Mouse (Mus musculus) hindbrain, embryonic 16.5 days (tissue): ENCODE results near the gene Atrnl1. TPM values are rescaled to one million over a fixed set of nuclear protein-coding genes. Genes with fewer than 3 reads are reported as not detected.

Source experiments
- ATAC-seq: fragments of 200-750 bp; cut with Nextera tagmentation; 2 replicates; pipeline ENCODE4 v1.8.0; 2017; ENCODE audit warnings: moderate TSS enrichment, moderate library complexity
- H3K27ac ChIP-seq: fragments of 300-500 bp; sonication (generic); 2 replicates; pipeline ENCODE4 v1.5.1; 2014; ENCODE audit warnings: low read depth, mild to moderate bottlenecking, control low read depth, low read length, moderate library complexity
- H3K27me3 ChIP-seq: fragments of 300-500 bp; sonication (generic); replicated peaks from 2 replicates; pipeline ENCODE4 v1.6.1; 2014; ENCODE audit warnings: low read length; ENCODE audit not compliant: control insufficient read depth, insufficient read depth
- H3K36me3 ChIP-seq: fragments of 300-500 bp; sonication (generic); 2 replicates; pipeline ENCODE4 v1.6.1; 2014; ENCODE audit warnings: mild to moderate bottlenecking, low read length, moderate library complexity, mixed read lengths; ENCODE audit not compliant: control insufficient read depth, insufficient read depth
- H3K4me1 ChIP-seq: fragments of 300-500 bp; sonication (generic); 2 replicates; pipeline ENCODE4 v1.6.1; 2014; ENCODE audit warnings: low read depth, low read length; ENCODE audit not compliant: control insufficient read depth, insufficient read depth
- H3K4me2 ChIP-seq: fragments of 300-500 bp; sonication (generic); 2 replicates; pipeline ENCODE4 v1.6.1; 2014; ENCODE audit warnings: mild to moderate bottlenecking, low read length, control low read depth, moderate library complexity
- H3K4me3 ChIP-seq: fragments of 300-500 bp; sonication (generic); 2 replicates; pipeline ENCODE4 v1.5.1; 2014; ENCODE audit warnings: mild to moderate bottlenecking, low read length, control low read depth, moderate library complexity
- H3K9ac ChIP-seq: fragments of 300-500 bp; sonication (generic); 2 replicates; pipeline ENCODE4 v1.6.1; 2014; ENCODE audit warnings: low read depth, mild to moderate bottlenecking, control low read depth, low read length, moderate library complexity
- H3K9me3 ChIP-seq: fragments of 300-500 bp; sonication (generic); 2 replicates; pipeline ENCODE4 v1.6.1; 2014; ENCODE audit warnings: mild to moderate bottlenecking, low read length, moderate library complexity; ENCODE audit not compliant: control insufficient read depth
- WGBS: fragments of 180-500 bp; shearing (Covaris S2); extraction: QIAGEN DNeasy Blood & Tissue Kit; methylation state at CpG from one replicate; pipeline ENCODE4 v1.1.7; 2014; 5-methylcytosine and 5-hydroxymethylcytosine counted together
- polyA plus RNA-seq: library from polyadenylated mRNA; unstranded; fragments of >200 nt; fragmentation: Nextera tagmentation; extraction: Ambion mirVana; gene quantifications from 2 replicates; pipeline ENCODE4 v1.2.1, GENCODE M21; 2015

Atrnl1 gene
- polyA plus RNA-seq, 1 experiment from 2014 or later, result 5.3 TPM

DNA sequence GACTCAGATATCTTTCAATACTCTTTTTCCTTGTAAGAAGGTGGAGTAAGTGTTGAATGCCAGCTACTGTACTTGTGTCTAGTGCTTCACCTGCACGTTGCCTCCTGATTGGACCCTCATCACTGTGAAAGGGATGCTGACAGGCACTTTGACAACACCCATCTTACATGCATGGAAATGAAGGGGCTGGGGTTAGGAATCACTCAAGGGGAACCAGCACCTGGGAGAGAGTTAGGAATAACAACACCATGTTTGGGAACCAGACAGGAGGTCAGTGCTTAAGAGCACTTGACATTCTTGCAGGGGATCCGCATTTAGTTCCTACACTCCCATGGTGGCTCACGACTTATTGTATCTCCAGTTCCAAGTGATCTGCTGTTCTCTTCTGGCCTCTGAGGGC, 7.2 kb upstream of the Atrnl1 start:
- H3K9ac ChIP-seq, result no peak overlapping the region
- 96% methylated on average over 3 of the region's 3 CpGs for WGBS
- no peaks in the 10 kb centered on the region for H3K27me3 ChIP-seq
- no peaks in the 10 kb centered on the region for H3K36me3 ChIP-seq
- no peak overlapping the region for H3K27ac ChIP-seq
- peaks cover 3% of the 10 kb centered on the region; the same call in 1 of the 2 replicates for H3K9me3 ChIP-seq
- H3K4me2 ChIP-seq, result no peak overlapping the region
- no peak overlapping the region for H3K4me3 ChIP-seq
- H3K4me1 ChIP-seq, result no peaks in the 10 kb centered on the region
- no peak for ATAC-seq

DNA sequence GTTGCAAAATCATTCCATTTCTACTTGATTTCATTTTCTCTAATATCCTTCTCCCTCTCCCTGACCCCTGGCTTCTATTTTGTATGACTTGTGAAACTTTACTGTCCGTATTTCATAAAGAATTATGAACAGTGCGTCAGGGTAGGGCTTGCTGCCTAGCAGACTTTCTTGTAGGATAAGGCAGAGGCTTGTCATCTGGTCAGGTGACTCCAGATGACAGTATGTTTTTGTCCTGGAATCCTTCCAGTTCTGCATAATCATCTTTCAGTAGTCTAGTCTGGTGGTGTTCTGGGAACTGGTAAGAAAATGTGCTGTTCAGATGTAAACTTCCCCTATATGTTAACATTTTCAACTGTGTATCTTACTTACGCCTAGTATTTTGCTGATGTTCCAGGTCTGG, 4.9 kb upstream of the Atrnl1 start:
- Histone ChIP-seq H3K9ac (no peak overlapping the region), H3K27me3 (no peaks in the 10 kb centered on the region), H3K36me3 (no peaks in the 10 kb centered on the region), H3K4me1 (peaks cover 4% of the 10 kb centered on the region), H3K4me2 (no peak overlapping the region), H3K27ac (no peak overlapping the region), H3K4me3 (no peak overlapping the region), H3K9me3 (peaks cover 3% of the 10 kb centered on the region; the same call in 1 of the 2 replicates)
- WGBS, result 94% methylated on average over 3 of the region's 3 CpGs
- ATAC-seq, result no peak

DNA sequence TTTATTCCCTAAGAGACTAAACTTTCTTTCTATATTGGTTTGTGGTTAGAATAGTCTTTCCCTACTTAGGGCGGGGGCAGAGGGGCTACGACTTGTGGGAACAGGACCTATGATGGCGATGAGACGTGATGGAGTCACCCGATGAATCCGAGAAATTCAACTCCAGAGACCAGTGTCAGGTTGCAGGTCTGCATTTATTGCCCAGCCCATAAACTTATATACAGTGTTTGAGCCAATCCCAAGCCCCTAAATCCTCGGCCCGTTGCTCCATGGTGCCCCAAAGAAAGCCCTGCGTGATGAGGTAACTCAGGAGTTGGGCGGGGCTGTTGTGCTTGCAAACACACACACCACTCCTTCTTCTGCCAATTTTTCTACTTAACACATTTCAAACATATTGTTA, 4.5 kb upstream of the Atrnl1 start:
- H3K36me3 ChIP-seq, result no peaks in the 10 kb centered on the region
- H3K27me3 ChIP-seq, result no peaks in the 10 kb centered on the region
- peaks cover 3% of the 10 kb centered on the region; the same call in 1 of the 2 replicates for H3K9me3 ChIP-seq
- H3K4me2 ChIP-seq, result no peak overlapping the region
- H3K4me1 ChIP-seq, result peaks cover 4% of the 10 kb centered on the region
- H3K27ac ChIP-seq, result no peak overlapping the region
- no peak for ATAC-seq
- no peak overlapping the region for H3K4me3 ChIP-seq
- H3K9ac ChIP-seq, result no peak overlapping the region
- 92% methylated on average over 10 of the region's 10 CpGs for WGBS

DNA sequence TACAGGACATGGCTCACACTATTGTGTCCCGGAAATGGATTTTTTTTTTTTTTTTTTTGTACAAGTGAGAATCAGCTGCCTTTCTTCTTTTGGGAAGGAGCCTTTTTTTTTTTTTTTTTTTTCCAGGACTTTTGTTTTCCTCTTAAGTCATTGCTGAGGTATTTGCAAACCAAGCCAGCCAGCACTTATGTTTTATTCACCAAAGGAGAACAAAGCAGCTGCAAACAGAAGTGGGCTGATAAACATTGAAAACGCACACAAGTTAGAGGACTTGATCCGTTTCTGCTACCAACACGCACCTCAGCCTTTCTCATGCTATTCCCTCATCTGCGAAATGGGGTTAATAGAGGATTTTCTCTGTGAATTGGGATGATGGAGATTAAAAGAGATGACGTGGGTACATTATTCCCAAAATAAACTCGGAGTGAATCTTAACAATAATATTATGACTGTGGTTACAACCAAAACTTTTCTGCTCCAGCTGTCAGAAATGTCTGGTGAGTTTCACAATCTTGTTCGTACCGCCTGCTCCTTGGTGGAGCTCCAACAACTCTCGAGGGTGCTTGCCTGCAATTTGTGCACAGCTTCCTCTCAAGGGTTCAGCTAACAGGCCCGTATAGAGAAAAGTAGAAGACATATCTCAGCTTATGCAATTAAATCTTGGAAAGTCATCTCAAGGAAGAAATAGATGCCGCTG, 1.3 kb upstream of the Atrnl1 start:
- peak overlapping the region; percentile 97 for H3K27ac ChIP-seq
- 12% methylated on average over 12 of the region's 12 CpGs for WGBS

DNA sequence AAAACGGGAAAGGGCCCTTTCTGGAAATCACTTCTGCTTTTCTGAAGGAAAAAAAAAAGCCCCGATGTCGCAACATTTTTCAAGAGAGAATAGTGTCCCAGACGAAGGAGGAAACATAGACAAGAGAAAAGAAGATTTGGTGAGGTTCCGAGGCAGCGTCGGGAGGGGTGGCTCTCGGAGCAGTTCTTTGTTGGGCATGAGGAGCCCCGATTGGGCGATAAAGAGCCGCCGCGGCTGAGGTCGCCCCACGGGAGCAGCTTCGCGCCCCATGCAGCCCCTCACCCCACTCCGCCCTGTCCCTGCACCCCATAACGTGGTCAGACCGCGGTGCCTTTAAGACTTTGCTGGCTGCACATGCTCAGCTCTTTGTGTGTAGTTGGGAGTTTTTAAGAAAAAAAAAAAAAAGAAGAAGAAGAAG, 767 bp upstream of the Atrnl1 start:
- peak overlapping the region; percentile 94 for H3K4me3 ChIP-seq
- no peak; the same call in none of the 2 replicates for ATAC-seq
- 0% methylated on average over 21 of the region's 21 CpGs for whole genome bisulfite sequencing

More for the DNA sequence above, 1.3 kb upstream of the Atrnl1 start:
- H3K4me3 ChIP-seq, result peak overlapping the region; percentile 94
- H3K27me3 ChIP-seq, result no peaks in the 10 kb centered on the region
- H3K4me1 ChIP-seq, result peaks cover 15% of the 10 kb centered on the region
- H3K36me3 ChIP-seq, result no peaks in the 10 kb centered on the region
- no peak for ATAC-seq
- peak overlapping the region; percentile 95 for H3K9ac ChIP-seq
- peak overlapping the region; percentile 99 for H3K4me2 ChIP-seq
- peaks cover 3% of the 10 kb centered on the region; the same call in 1 of the 2 replicates for H3K9me3 ChIP-seq

DNA sequence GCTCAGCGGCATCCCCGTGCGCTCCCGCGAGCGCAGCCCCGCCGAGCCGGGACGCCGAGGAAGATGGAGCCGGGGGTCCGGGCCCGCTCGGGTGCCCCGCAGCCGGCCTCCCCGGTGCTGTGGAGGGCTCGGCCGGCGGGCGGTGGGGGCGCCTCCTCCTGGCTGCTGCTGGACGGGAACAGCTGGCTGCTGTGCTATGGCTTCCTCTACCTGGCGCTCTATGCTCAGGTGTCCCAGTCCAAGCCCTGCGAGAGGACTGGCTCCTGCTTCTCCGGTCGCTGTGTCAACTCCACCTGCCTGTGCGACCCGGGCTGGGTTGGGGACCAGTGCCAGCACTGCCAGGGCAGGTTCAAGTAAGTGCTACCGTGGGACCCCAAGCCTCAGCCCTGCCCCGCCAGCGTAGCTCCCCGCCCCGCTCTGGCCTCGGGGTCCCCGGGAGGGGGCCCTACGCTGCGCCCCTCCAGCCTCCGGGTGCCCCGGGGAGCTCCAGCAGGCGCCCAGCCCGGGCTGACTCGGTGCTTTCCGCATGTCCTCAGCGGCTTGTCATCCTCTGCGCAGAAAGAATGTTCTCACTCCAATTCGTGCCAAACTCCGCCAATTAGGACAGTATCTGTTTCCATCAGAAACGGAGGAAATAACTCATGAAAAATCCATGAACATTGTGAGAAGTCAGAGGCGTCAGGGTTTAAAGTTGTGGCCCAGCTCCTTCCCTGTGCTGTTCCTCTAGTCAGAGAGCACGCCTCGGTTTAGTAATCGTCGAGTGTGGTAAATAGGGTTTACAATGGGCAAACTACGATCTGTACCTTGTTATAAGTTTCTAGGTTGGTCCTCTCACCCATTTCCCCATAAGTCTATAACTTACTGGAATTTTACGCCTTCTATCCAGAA, 701 bp downstream of the Atrnl1 start:
- no peaks in the 10 kb centered on the region for H3K36me3 ChIP-seq
- H3K9me3 ChIP-seq, result no peaks in the 10 kb centered on the region
- H3K4me3 ChIP-seq, result peak overlapping the region; percentile 94
- ATAC-seq, result peak; percentile 71
- H3K4me1 ChIP-seq, result peaks cover 15% of the 10 kb centered on the region
- no peaks in the 10 kb centered on the region for H3K27me3 ChIP-seq
- H3K27ac ChIP-seq, result peak overlapping the region; percentile 97
- H3K9ac ChIP-seq, result peak overlapping the region; percentile 95
- H3K4me2 ChIP-seq, result peak overlapping the region; percentile 99
- WGBS, result under 1% methylated on average over 37 of the region's 57 CpGs

More for the DNA sequence above, 767 bp upstream of the Atrnl1 start:
- Histone ChIP-seq H3K4me2 (peak overlapping the region; percentile 99), H3K27me3 (no peaks in the 10 kb centered on the region), H3K9me3 (peaks cover 3% of the 10 kb centered on the region; the same call in 1 of the 2 replicates), H3K36me3 (no peaks in the 10 kb centered on the region), H3K27ac (peak overlapping the region; percentile 97), H3K9ac (peak overlapping the region; percentile 95), H3K4me1 (peaks cover 15% of the 10 kb centered on the region)

DNA sequence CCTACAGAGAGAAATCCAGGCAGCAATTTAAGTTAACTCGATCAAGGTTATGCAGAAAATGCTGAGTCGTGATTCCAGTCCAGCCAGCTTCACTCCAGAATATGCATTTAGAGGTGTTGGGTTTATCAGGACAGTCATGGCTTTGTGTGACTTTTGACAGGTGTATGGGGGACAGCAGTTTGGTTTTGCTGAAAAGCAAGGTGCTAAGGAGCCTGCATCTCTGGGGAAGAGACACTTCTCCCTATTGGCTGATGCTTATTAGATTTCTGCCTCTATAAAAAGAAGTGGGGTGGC, 1.3 kb downstream of the Atrnl1 start:
- Histone ChIP-seq H3K9me3 (no peaks in the 10 kb centered on the region), H3K4me3 (peak overlapping the region; percentile 94), H3K27me3 (no peaks in the 10 kb centered on the region), H3K4me2 (peak overlapping the region; percentile 99), H3K27ac (no peak overlapping the region), H3K36me3 (no peaks in the 10 kb centered on the region), H3K9ac (peak overlapping the region; percentile 39), H3K4me1 (peaks cover 15% of the 10 kb centered on the region)
- 11% methylated on average over 2 of the region's 2 CpGs for WGBS
- ATAC-seq, result no peak

DNA sequence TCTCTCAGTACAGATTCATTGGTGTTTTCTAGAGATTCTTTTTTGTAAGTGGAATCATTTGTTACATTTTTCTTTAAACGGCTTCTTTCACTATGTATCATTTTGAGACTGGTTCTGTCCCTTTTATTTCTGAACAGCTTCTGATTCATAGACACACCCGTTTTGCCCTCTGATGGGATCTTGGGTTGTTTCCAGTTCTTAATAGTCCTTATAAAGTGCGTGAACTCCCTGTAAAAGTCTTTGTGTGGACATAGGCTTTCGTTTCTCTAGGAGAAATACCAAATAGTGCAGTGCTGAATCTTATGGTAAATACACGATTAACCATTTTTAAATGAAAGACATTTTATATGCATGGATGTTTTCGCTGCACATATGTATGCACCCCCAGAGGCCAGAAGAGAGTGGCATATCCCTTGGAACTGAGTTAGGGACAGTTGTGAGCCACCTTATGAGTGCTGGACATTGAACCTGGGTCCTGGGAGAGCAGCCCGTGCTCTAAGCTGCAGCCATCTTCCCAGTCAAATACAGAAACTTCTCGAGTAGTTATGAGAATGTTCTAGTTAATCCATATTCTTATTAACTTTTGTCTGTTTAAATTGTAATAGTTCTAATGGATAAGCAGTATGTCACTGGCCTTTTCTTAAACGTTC, 5.3 kb downstream of the Atrnl1 start:
- Histone ChIP-seq H3K27me3 (no peaks in the 10 kb centered on the region), H3K27ac (no peak overlapping the region), H3K4me2 (no peak overlapping the region), H3K4me3 (no peak overlapping the region), H3K36me3 (no peaks in the 10 kb centered on the region), H3K4me1 (peaks cover 11% of the 10 kb centered on the region), H3K9me3 (no peaks in the 10 kb centered on the region), H3K9ac (no peak overlapping the region)
- 79% methylated on average over 9 of the region's 9 CpGs for WGBS
- ATAC-seq, result no peak

DNA sequence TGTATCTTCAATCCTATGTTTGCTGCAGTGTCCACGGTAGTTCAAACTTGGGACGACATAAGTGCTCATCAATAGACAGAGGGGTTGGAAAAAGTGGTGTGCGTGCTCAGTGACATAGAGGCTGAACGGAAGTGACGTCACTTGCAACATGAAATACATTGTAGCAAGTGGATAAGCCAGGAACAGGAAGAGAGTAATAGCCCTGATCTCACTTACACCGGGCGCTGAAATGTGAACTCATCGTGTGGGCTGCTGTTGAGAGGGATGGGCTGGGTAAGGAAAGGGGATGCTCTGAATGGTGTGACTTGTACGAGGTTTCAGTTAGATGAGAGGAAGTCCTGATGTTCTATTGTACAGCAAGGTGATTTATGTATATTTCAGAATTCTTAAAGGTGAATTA, 8.3 kb downstream of the Atrnl1 start:
- no peak overlapping the region for H3K27ac ChIP-seq
- ATAC-seq, result no peak
- WGBS, result 84% methylated on average over 9 of the region's 9 CpGs
- H3K4me1 ChIP-seq, result no peaks in the 10 kb centered on the region
- no peak overlapping the region for H3K4me3 ChIP-seq
- no peaks in the 10 kb centered on the region for H3K27me3 ChIP-seq
- H3K9ac ChIP-seq, result no peak overlapping the region
- H3K36me3 ChIP-seq, result no peaks in the 10 kb centered on the region
- no peak overlapping the region for H3K4me2 ChIP-seq
- H3K9me3 ChIP-seq, result no peaks in the 10 kb centered on the region
